Mouse (Mus musculus) lung, postnatal 0 days (tissue): Measurements from ENCODE around the gene Atp5h. TPM values are rescaled to one million over a fixed set of nuclear protein-coding genes. Genes with fewer than 3 reads are reported as not detected.

Experiments used
- ATAC-seq: fragments of 200-750 bp; cut with Nextera tagmentation; 2 replicates; pipeline ENCODE4 v1.8.0; 2017; ENCODE audit warnings: moderate library complexity
- DNase-seq: peaks from one replicate; pipeline ENCODE4 v3.0.0-alpha.2; 2016; ENCODE audit warnings: low spot score
- H3K27ac ChIP-seq: fragments of 300-500 bp; sonication (generic); 2 replicates; pipeline ENCODE4 v1.5.1; 2014; ENCODE audit warnings: antibody characterized with exemption, mild to moderate bottlenecking, low read length, mixed read lengths
- H3K27me3 ChIP-seq: fragments of 300-500 bp; sonication (generic); replicated peaks from 2 replicates; pipeline ENCODE4 v1.6.1; 2014; ENCODE audit warnings: low read length, mixed read lengths; ENCODE audit not compliant: insufficient read depth
- H3K36me3 ChIP-seq: fragments of 300-500 bp; sonication (generic); 2 replicates; pipeline ENCODE4 v1.6.1; 2014; ENCODE audit warnings: low read length, mixed read lengths; ENCODE audit not compliant: insufficient read depth
- H3K4me1 ChIP-seq: fragments of 300-500 bp; sonication (generic); 2 replicates; pipeline ENCODE4 v1.6.1; 2014; ENCODE audit warnings: antibody characterized with exemption, low read depth, low read length, mixed read lengths; ENCODE audit not compliant: insufficient read depth
- H3K4me2 ChIP-seq: fragments of 300-500 bp; sonication (generic); replicated peaks from 2 replicates; pipeline ENCODE4 v1.6.1; 2014; ENCODE audit warnings: low read depth, mild to moderate bottlenecking, low read length, moderate library complexity, mixed read lengths
- H3K4me3 ChIP-seq: fragments of 300-500 bp; sonication (generic); 2 replicates; pipeline ENCODE4 v1.5.1; 2014; ENCODE audit warnings: low read depth, low read length
- H3K9ac ChIP-seq: fragments of 300-500 bp; sonication (generic); replicated peaks from 2 replicates; pipeline ENCODE4 v1.6.1; 2014; ENCODE audit warnings: low read depth, mild to moderate bottlenecking
- H3K9me3 ChIP-seq: fragments of 300-500 bp; sonication (generic); 2 replicates; pipeline ENCODE4 v1.6.1; 2016; ENCODE audit warnings: low read length, mixed read lengths
- CTCF ChIP-seq: IDR thresholded peaks from 2 replicates; pipeline ENCODE4 v1.5.1; 2016; ENCODE audit warnings: antibody characterized with exemption, mild to moderate bottlenecking
- EP300 ChIP-seq: IDR thresholded peaks from 2 replicates; pipeline ENCODE4 v1.6.1; 2016; ENCODE audit warnings: antibody characterized with exemption, mild to moderate bottlenecking, control low read depth
- WGBS: fragments of 180-500 bp; shearing (Covaris S2); extraction: QIAGEN DNeasy Blood & Tissue Kit; methylation state at CpG from one replicate; pipeline ENCODE4 v1.1.7; 2014; 5-methylcytosine and 5-hydroxymethylcytosine counted together
- polyA plus RNA-seq: library from polyadenylated mRNA; unstranded; fragments of >200 nt; fragmentation: Nextera tagmentation; extraction: Ambion mirVana; gene quantifications from 2 replicates; pipeline ENCODE4 v1.2.1, GENCODE M21; 2015

The Atp5h gene
- 669 and 721 TPM in 2 replicates for polyA plus RNA-seq

DNA sequence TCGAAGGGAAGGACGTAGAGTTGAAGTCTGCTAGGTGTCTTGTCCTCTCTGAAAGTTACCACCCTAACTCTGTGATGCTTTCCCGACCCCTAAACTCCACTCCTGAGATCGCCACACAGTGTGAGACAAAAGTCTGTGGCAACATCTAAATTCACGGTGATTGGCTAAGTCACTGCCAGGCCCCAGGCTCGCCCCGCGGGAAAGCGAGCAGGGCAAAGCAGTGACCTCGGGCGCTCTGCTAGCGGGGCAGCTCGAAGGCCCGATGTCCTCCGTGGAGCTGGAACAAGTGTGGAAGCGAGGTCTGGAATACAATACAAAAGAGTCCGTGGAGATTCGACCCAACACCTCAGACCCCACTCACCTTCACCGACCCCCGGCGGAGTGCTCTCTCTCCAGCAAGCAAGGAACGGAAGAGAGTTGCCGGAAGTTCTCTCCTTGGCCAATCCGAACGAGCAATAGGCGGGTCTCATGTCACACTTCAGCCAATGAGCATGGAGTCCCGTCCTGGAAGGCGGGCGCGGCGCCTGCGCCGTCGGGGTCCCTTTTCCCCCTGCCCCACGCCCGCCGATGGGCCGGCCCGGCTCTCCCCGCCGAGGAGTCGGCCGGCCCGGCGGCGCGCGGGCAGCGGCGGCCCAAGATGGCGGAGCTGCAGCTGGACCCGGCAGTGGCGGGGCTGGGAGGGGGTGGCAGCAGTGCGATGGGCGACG, at the start of gene Atp5h, which contains the start of gene Kctd2:
TSS of gene Atp5h (minus strand) at position 432 of the 707 bp plus-strand sequence.
TSS of gene Kctd2 (plus strand) at position 598 of the 707 bp plus-strand sequence.
- peak; percentile 99 for DNase-seq
- TF ChIP-seq CTCF (no peak), EP300 (no peak)
- Histone ChIP-seq H3K4me3 (peak within 1 kb of the TSS; percentile 95), H3K36me3 (peaks cover 6% of the 10 kb centered on the region; the same call in 1 of the 2 replicates), H3K9me3 (no peaks in the 10 kb centered on the region), H3K27me3 (no peaks in the 10 kb centered on the region), H3K9ac (peak within 1 kb of the TSS; percentile 77), H3K4me1 (peaks cover 8% of the 10 kb centered on the region; the same call in 1 of the 2 replicates), H3K27ac (peak within 1 kb of the TSS; percentile 84), H3K4me2 (peak within 1 kb of the TSS; percentile 89)
- WGBS, result under 1% methylated on average over 31 of the region's 56 CpGs
- ATAC-seq, result peak; percentile 99

GRCm38 (mm10) chr11:115467217-115467618, 47.5 kb upstream of the Atp5h start:
- no peaks in the 10 kb centered on the region for H3K4me1 ChIP-seq
- ATAC-seq (no peak), DNase-seq (no peak)
- H3K9me3 ChIP-seq, result no peaks in the 10 kb centered on the region
- no peaks in the 10 kb centered on the region for H3K27me3 ChIP-seq
- H3K9ac ChIP-seq, result no peak overlapping the region
- no peak overlapping the region for H3K4me3 ChIP-seq
- H3K4me2 ChIP-seq, result no peak overlapping the region
- no peak overlapping the region for H3K27ac ChIP-seq
- WGBS, result 29% methylated on average over 4 of the region's 4 CpGs
- no peaks in the 10 kb centered on the region for H3K36me3 ChIP-seq
- TF ChIP-seq CTCF (no peak), EP300 (no peak)

- Histone ChIP-seq H3K9ac (no peak overlapping the region), H3K27ac (no peak overlapping the region), H3K36me3 (no peaks in the 10 kb centered on the region), H3K27me3 (no peaks in the 10 kb centered on the region), H3K4me3 (no peak overlapping the region), H3K4me1 (no peaks in the 10 kb centered on the region), H3K9me3 (no peaks in the 10 kb centered on the region), H3K4me2 (no peak overlapping the region)
- 75% methylated on average over 8 of the region's 8 CpGs for WGBS
- ATAC-seq (no peak), DNase-seq (no peak)
- no peak for TF ChIP-seq EP300
- no peak for TF ChIP-seq CTCF
These were observed 45.1 kb upstream of the Atp5h start for GRCm38 (mm10) chr11:115464851-115465250.

DNA sequence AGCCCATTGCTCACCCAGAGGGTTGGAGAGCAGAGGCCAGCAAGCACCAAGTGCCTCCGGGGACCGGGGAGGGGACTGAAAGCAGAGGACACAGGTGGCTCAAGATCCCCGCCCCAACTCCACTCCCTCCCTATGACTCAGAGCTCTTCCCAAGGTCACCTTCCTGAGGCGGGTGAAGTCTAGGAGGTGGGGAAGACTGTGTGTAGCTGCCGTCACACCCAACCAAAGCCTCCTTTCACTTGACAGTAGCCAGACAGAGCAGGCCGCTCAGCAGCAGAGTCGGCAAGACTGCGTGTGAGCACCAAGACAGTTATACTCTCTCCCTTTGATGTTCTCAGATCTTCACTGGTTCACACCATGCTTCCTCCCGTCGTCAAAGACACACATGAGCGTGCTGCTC, 43.6 kb upstream of the Atp5h start:
- WGBS, result 58% methylated on average over 11 of the region's 11 CpGs
- Histone ChIP-seq H3K9ac (no peak overlapping the region), H3K4me3 (no peak overlapping the region), H3K36me3 (no peaks in the 10 kb centered on the region), H3K4me1 (no peaks in the 10 kb centered on the region), H3K27ac (no peak overlapping the region), H3K4me2 (no peak overlapping the region), H3K9me3 (no peaks in the 10 kb centered on the region), H3K27me3 (no peaks in the 10 kb centered on the region)
- TF ChIP-seq CTCF (no peak), EP300 (no peak)
- ATAC-seq (no peak), DNase-seq (no peak)

- H3K27ac ChIP-seq, result no peak within 1 kb of the TSS
- no peaks in the 10 kb centered on the region for H3K27me3 ChIP-seq
- H3K36me3 ChIP-seq, result no peaks in the 10 kb centered on the region
- ATAC-seq (peak; percentile 38), DNase-seq (peak; percentile 32)
- H3K9ac ChIP-seq, result no peak within 1 kb of the TSS
- no peak within 1 kb of the TSS for H3K4me2 ChIP-seq
- TF ChIP-seq EP300 (no peak), CTCF (no peak)
- 64% methylated on average over 15 of the region's 16 CpGs for WGBS
- H3K9me3 ChIP-seq, result no peaks in the 10 kb centered on the region
- H3K4me1 ChIP-seq, result no peaks in the 10 kb centered on the region
- H3K4me3 ChIP-seq, result no peak within 1 kb of the TSS
These were observed 42.6 kb upstream of the Atp5h start, which contains the start of gene Slc16a5 for GRCm38 (mm10) chr11:115462243-115462891. Slc16a5 (plus strand) TSS chr11:115462474.

GRCm38 (mm10) chr11:115461846-115462242, 42.1 kb upstream of the Atp5h start:
- H3K4me3 ChIP-seq, result no peak overlapping the region
- H3K9ac ChIP-seq, result no peak overlapping the region
- no peak for ATAC-seq
- DNase-seq, result no peak
- no peak overlapping the region for H3K27ac ChIP-seq
- 73% methylated on average over 5 of the region's 5 CpGs for WGBS
- H3K27me3 ChIP-seq, result no peaks in the 10 kb centered on the region
- H3K9me3 ChIP-seq, result no peaks in the 10 kb centered on the region
- H3K4me2 ChIP-seq, result no peak overlapping the region
- no peaks in the 10 kb centered on the region for H3K36me3 ChIP-seq
- H3K4me1 ChIP-seq, result no peaks in the 10 kb centered on the region
- no peak for TF ChIP-seq EP300
- TF ChIP-seq CTCF, result no peak
